Mouse (Mus musculus): ENCODE measurements around the gene Ptn. TPM values are rescaled to one million over a fixed set of nuclear protein-coding genes. Genes with fewer than 3 reads are reported as not detected.

Ptn gene
- total and polyA plus RNA-seq, 2 experiments = not detected

- WGBS = 73% methylated on average over 3 of the region's 3 CpGs
Measured at GRCm38 (mm10) chr6:36835351-36835750, 25.3 kb upstream of the Ptn start.

GRCm38 (mm10) chr6:36834695-36835265, 24.8 kb upstream of the Ptn start:
- Histone ChIP-seq H3K79me2 (ENCODE audit: control insufficient read depth, insufficient read depth, low read length) (no peaks in the 10 kb centered on the region), H3K27me3 (ENCODE audit: control insufficient read depth, insufficient read depth, low read length) (no peaks in the 10 kb centered on the region), H3K4me3 (ENCODE audit: insufficient read depth, low read depth, low read length) (no peak overlapping the region), H3K9ac (ENCODE audit: low read depth, low read length) (no peak overlapping the region), H3K36me3 (ENCODE audit: control insufficient read depth, insufficient read depth, low read length) (no peaks in the 10 kb centered on the region), H3K27ac (replicated peaks; ENCODE audit: insufficient read depth, low read depth, low read length) (no peak overlapping the region), H3K4me1 (ENCODE audit: control insufficient read depth, insufficient read depth, low read length) (no peaks in the 10 kb centered on the region)
- DNase-seq (ENCODE audit: extremely low read depth, low read depth, low spot score) = no peak
- TF ChIP-seq CTCF (IDR thresholded peaks at IDR 0.05; ENCODE audit: low read depth, low read length) (no peak), POLR2A (IDR thresholded peaks at IDR 0.05; ENCODE audit: extremely low read depth, insufficient read depth, low read length) (no peak)
- 77% methylated on average over 4 of the region's 4 CpGs for WGBS

More at GRCm38 (mm10) chr6:36835351-36835750, 25.3 kb upstream of the Ptn start:
- TF ChIP-seq CTCF (IDR thresholded peaks at IDR 0.05; ENCODE audit: low read depth, low read length) = no peak
- TF ChIP-seq POLR2A (IDR thresholded peaks at IDR 0.05; ENCODE audit: extremely low read depth, insufficient read depth, low read length) = no peak
- Histone ChIP-seq H3K27ac (replicated peaks; ENCODE audit: insufficient read depth, low read depth, low read length) (no peak overlapping the region), H3K79me2 (ENCODE audit: control insufficient read depth, insufficient read depth, low read length) (no peaks in the 10 kb centered on the region), H3K4me3 (ENCODE audit: insufficient read depth, low read depth, low read length) (no peak overlapping the region), H3K9ac (ENCODE audit: low read depth, low read length) (no peak overlapping the region), H3K4me1 (ENCODE audit: control insufficient read depth, insufficient read depth, low read length) (no peaks in the 10 kb centered on the region), H3K27me3 (ENCODE audit: control insufficient read depth, insufficient read depth, low read length) (no peaks in the 10 kb centered on the region), H3K36me3 (ENCODE audit: control insufficient read depth, insufficient read depth, low read length) (no peaks in the 10 kb centered on the region)
- no peak for DNase-seq (ENCODE audit: extremely low read depth, low read depth, low spot score)

DNA sequence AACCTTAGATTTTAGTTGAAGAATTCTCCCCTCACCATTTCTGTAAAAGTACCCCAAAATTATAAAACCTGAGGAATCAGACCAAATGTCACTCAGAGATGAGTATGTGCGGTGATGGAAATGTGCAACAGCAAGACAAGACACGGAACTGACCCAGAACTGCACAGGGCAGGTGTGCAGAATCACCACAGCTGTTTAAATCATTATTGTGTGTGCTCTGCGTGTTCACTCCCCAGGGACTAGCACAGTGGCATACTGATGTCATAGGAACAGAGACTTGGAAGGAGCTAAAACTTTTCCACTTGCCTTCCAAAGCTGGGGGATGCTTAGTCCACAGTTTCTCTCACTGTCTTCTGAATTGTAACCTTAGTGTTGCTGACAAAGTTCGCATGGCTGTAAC, 22.7 kb upstream of the Ptn start:
- no peaks in the 10 kb centered on the region for H3K27me3 ChIP-seq (ENCODE audit: control insufficient read depth, insufficient read depth, low read length)
- DNase-seq (ENCODE audit: extremely low read depth, low read depth, low spot score) = no peak
- no peaks in the 10 kb centered on the region for H3K4me1 ChIP-seq (ENCODE audit: control insufficient read depth, insufficient read depth, low read length)
- H3K36me3 ChIP-seq (ENCODE audit: control insufficient read depth, insufficient read depth, low read length) = no peaks in the 10 kb centered on the region
- TF ChIP-seq CTCF (IDR thresholded peaks at IDR 0.05; ENCODE audit: low read depth, low read length) (no peak), POLR2A (IDR thresholded peaks at IDR 0.05; ENCODE audit: extremely low read depth, insufficient read depth, low read length) (no peak)
- H3K79me2 ChIP-seq (ENCODE audit: control insufficient read depth, insufficient read depth, low read length) = no peaks in the 10 kb centered on the region
- WGBS = 88% methylated on average over 4 of the region's 4 CpGs
- H3K9ac ChIP-seq (ENCODE audit: low read depth, low read length) = no peak overlapping the region
- H3K27ac ChIP-seq (replicated peaks; ENCODE audit: insufficient read depth, low read depth, low read length) = no peak overlapping the region
- no peak overlapping the region for H3K4me3 ChIP-seq (ENCODE audit: insufficient read depth, low read depth, low read length)

- Histone ChIP-seq H3K79me2 (ENCODE audit: control insufficient read depth, insufficient read depth, low read length) (no peaks in the 10 kb centered on the region), H3K4me3 (ENCODE audit: insufficient read depth, low read depth, low read length) (no peak overlapping the region), H3K27ac (replicated peaks; ENCODE audit: insufficient read depth, low read depth, low read length) (no peak overlapping the region), H3K27me3 (ENCODE audit: control insufficient read depth, insufficient read depth, low read length) (no peaks in the 10 kb centered on the region), H3K9ac (ENCODE audit: low read depth, low read length) (no peak overlapping the region), H3K4me1 (ENCODE audit: control insufficient read depth, insufficient read depth, low read length) (no peaks in the 10 kb centered on the region), H3K36me3 (ENCODE audit: control insufficient read depth, insufficient read depth, low read length) (no peaks in the 10 kb centered on the region)
- TF ChIP-seq POLR2A (IDR thresholded peaks at IDR 0.05; ENCODE audit: extremely low read depth, insufficient read depth, low read length) (no peak), CTCF (IDR thresholded peaks at IDR 0.05; ENCODE audit: low read depth, low read length) (no peak)
- 85% methylated on average over 2 of the region's 2 CpGs for WGBS
- DNase-seq (ENCODE audit: extremely low read depth, low read depth, low spot score) = no peak
Measured at GRCm38 (mm10) chr6:36832207-36832606, 22.2 kb upstream of the Ptn start.

DNA sequence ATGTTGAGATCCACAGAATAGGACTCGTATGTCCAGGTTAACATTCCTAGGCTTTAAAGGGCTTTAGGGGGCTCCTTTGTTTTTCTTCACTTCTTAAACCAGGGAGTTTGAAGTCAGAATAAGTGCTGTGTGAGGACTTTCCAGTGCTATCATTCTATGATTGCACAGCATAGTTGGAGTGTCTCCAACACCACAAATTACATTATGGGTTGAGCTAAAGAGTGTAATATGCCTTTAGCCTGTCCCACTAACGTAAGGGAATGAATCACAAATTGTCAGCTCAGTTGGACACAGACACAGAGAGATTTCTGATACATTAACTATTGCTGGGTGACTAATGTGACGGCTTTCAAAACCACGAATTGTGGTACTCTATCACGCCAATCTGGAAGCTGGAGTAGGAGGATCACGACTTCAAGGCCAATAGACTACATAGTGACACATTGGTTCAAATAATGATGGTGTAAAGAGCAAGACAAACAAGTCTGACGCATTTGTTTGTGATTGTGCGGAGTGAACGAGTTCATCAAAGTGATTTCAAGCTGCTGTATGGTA, 20.4 kb upstream of the Ptn start:
- Histone ChIP-seq H3K9ac (ENCODE audit: low read depth, low read length) (no peak overlapping the region), H3K27me3 (ENCODE audit: control insufficient read depth, insufficient read depth, low read length) (no peaks in the 10 kb centered on the region), H3K79me2 (ENCODE audit: control insufficient read depth, insufficient read depth, low read length) (no peaks in the 10 kb centered on the region), H3K4me1 (ENCODE audit: control insufficient read depth, insufficient read depth, low read length) (no peaks in the 10 kb centered on the region), H3K36me3 (ENCODE audit: control insufficient read depth, insufficient read depth, low read length) (no peaks in the 10 kb centered on the region), H3K4me3 (ENCODE audit: insufficient read depth, low read depth, low read length) (no peak overlapping the region), H3K27ac (replicated peaks; ENCODE audit: insufficient read depth, low read depth, low read length) (no peak overlapping the region)
- no peak for DNase-seq (ENCODE audit: extremely low read depth, low read depth, low spot score)
- no peak for TF ChIP-seq POLR2A (IDR thresholded peaks at IDR 0.05; ENCODE audit: extremely low read depth, insufficient read depth, low read length)
- TF ChIP-seq CTCF (IDR thresholded peaks at IDR 0.05; ENCODE audit: low read depth, low read length) = no peak
- WGBS = 76% methylated on average over 9 of the region's 9 CpGs

- no peak overlapping the region for H3K9ac ChIP-seq (ENCODE audit: low read depth, low read length)
- no peak for TF ChIP-seq POLR2A (IDR thresholded peaks at IDR 0.05; ENCODE audit: extremely low read depth, insufficient read depth, low read length)
- TF ChIP-seq CTCF (IDR thresholded peaks at IDR 0.05; ENCODE audit: low read depth, low read length) = no peak
Measured at GRCm38 (mm10) chr6:36819784-36820050, 9.7 kb upstream of the Ptn start.

More at GRCm38 (mm10) chr6:36819784-36820050, 9.7 kb upstream of the Ptn start:
- Histone ChIP-seq H3K4me3 (ENCODE audit: insufficient read depth, low read depth, low read length) (no peak overlapping the region), H3K79me2 (ENCODE audit: control insufficient read depth, insufficient read depth, low read length) (no peaks in the 10 kb centered on the region), H3K36me3 (ENCODE audit: control insufficient read depth, insufficient read depth, low read length) (no peaks in the 10 kb centered on the region), H3K27me3 (ENCODE audit: control insufficient read depth, insufficient read depth, low read length) (no peaks in the 10 kb centered on the region), H3K27ac (replicated peaks; ENCODE audit: insufficient read depth, low read depth, low read length) (no peak overlapping the region), H3K4me1 (ENCODE audit: control insufficient read depth, insufficient read depth, low read length) (peaks cover 2% of the 10 kb centered on the region)
- DNase-seq (ENCODE audit: extremely low read depth, low read depth, low spot score) = no peak
